In genomic region chr9:110891077-110891828, GRCm38 (mm10) we compare ENCODE assay signal across 17 mouse cellular contexts. TPM values are rescaled to one million over a fixed set of nuclear protein-coding genes. Genes with fewer than 3 reads are reported as not detected.
DNase-seq lines count a peak whose midpoint lies in the region; ATAC-seq and TF ChIP-seq lines count a peak whose summit lies in the region.
"Had no signal": no experiment of that assay in that cellular context is flagged by ENCODE, and none has a peak within 500 bp of the region (broad histone marks: within the 10 kb centered on the region; RNA-seq: fewer than 3 reads in every experiment).

No protein-coding gene starts in this region.

- no peaks in the 10 kb centered on the region for H3K36me3 ChIP-seq in heart, adult 2 months (ENCODE audit: control insufficient read depth, insufficient read depth, low read length)
- no peaks in the 10 kb centered on the region; the same call in 1 of the 2 replicates for H3K36me3 ChIP-seq in lung, embryonic 15.5 days
- no peaks in the 10 kb centered on the region for H3K36me3 ChIP-seq in kidney, postnatal 0 days (ENCODE audit: insufficient read depth, low read length)

- no peaks in the 10 kb centered on the region for H3K27me3 ChIP-seq in heart, adult 2 months (ENCODE audit: control insufficient read depth, insufficient read depth, low read length)
- no peaks in the 10 kb centered on the region for H3K27me3 ChIP-seq in lung, embryonic 15.5 days
- H3K27me3 ChIP-seq in kidney, postnatal 0 days (ENCODE audit: insufficient read depth, low read length), result no peaks in the 10 kb centered on the region

- ATAC-seq in lung, embryonic 15.5 days (ENCODE audit: borderline replicate concordance, extremely low read depth, low FRiP score, low TSS enrichment), result peak; percentile 12; the same call in 1 of the 2 replicates
- ATAC-seq in kidney, postnatal 0 days (replicated peaks; ENCODE audit: low FRiP score, low read depth), result no peak

- H3K27ac ChIP-seq in heart, adult 2 months, result peak overlapping the region; percentile 43
- no peak overlapping the region for H3K27ac ChIP-seq in lung, embryonic 15.5 days
- no peak overlapping the region for H3K27ac ChIP-seq in kidney, postnatal 0 days
- H3K27ac ChIP-seq: liver, embryonic 14.5 days had no signal

- H3K79me2 ChIP-seq in heart, adult 2 months (replicated peaks; ENCODE audit: control insufficient read depth, insufficient read depth, low read length), result no peaks in the 10 kb centered on the region

- no peak overlapping the region for H3K9ac ChIP-seq in heart, adult 2 months (ENCODE audit: low read depth, low read length)
- H3K9ac ChIP-seq in lung, embryonic 15.5 days, result no peak overlapping the region
- no peak overlapping the region for H3K9ac ChIP-seq in kidney, postnatal 0 days (ENCODE audit: low read depth, low read length)
- H3K9ac ChIP-seq: liver, embryonic 14.5 days had no signal

- no peak overlapping the region for H3K4me2 ChIP-seq in lung, embryonic 15.5 days
- H3K4me2 ChIP-seq in kidney, postnatal 0 days (ENCODE audit: low read length), result no peak overlapping the region

- no peak for DNase-seq in heart, adult 2 months
- no peak for DNase-seq in heart, adult 9 months (ENCODE audit: low spot score in 2 of 2)
- no peak for DNase-seq in lung, adult 2 months
- peak; percentile 32 for DNase-seq in kidney, postnatal 0 days (ENCODE audit: low spot score)
- DNase-seq in lung, postnatal 36 days, result peak; percentile 44
- no peak for DNase-seq in B cell, adult 2 months
- no peak for DNase-seq in frontal cortex, adult 2 months (ENCODE audit: extremely low spot score in 1 of 2, low spot score in 1 of 2)
- DNase-seq: cerebellum, adult 2 months; embryo, embryonic 11 days; heart, postnatal 4 days had no signal

- no peak for TF ChIP-seq EP300 in heart, adult 2 months (IDR thresholded peaks at IDR 0.05; ENCODE audit: insufficient read depth, low read depth, low read length)

- peaks cover 10% of the 10 kb centered on the region for H3K4me1 ChIP-seq in heart, adult 2 months (ENCODE audit: control insufficient read depth, insufficient read depth, low read length)
- H3K4me1 ChIP-seq in lung, embryonic 15.5 days, result 0 out of 2 replicates have a peak, but pooled peaks cover 11% of the 10 kb centered on the region
- H3K4me1 ChIP-seq in lung, adult 2 months (ENCODE audit: control insufficient read depth, insufficient read depth, low read length), result peaks cover 12% of the 10 kb centered on the region
- H3K4me1 ChIP-seq in kidney, postnatal 0 days (replicated peaks; ENCODE audit: insufficient read depth, low read length), result peaks cover 2% of the 10 kb centered on the region

- no peak overlapping the region for H3K4me3 ChIP-seq in heart, adult 2 months
- H3K4me3 ChIP-seq in lung, embryonic 15.5 days, result no peak overlapping the region
- no peak overlapping the region for H3K4me3 ChIP-seq in lung, adult 2 months (replicated peaks; ENCODE audit: extremely low read depth, low read depth, low read length)
- H3K4me3 ChIP-seq in kidney, postnatal 0 days (replicated peaks; ENCODE audit: low read depth, low read length), result no peak overlapping the region

- H3K9me3 ChIP-seq in lung, embryonic 15.5 days, result no peaks in the 10 kb centered on the region
- no peaks in the 10 kb centered on the region for H3K9me3 ChIP-seq in kidney, postnatal 0 days (replicated peaks; ENCODE audit: low read length)

- 60% methylated on average over 12 of the region's 12 CpGs for WGBS in heart, adult 2 months
- WGBS in lung, embryonic 15.5 days, result 75% methylated on average over 12 of the region's 12 CpGs
- 56% methylated on average over 12 of the region's 12 CpGs for WGBS in lung, adult 2 months
- WGBS in kidney, postnatal 0 days, result 65% methylated on average over 12 of the region's 12 CpGs

- intact Hi-C loops in heart, adult 2 months (cut with DNase I), result no loop called here

- no peak for TF ChIP-seq POLR2A in heart, adult 2 months (IDR thresholded peaks at IDR 0.05; ENCODE audit: insufficient read depth, low read depth, low read length)
- TF ChIP-seq POLR2A in lung, adult 2 months (IDR thresholded peaks at IDR 0.05; ENCODE audit: borderline replicate concordance, extremely low read depth, low read depth, low read length), result no peak

- no peak for TF ChIP-seq CTCF in heart, adult 2 months (IDR thresholded peaks at IDR 0.05)
- no peak for TF ChIP-seq CTCF in lung, adult 2 months (IDR thresholded peaks at IDR 0.05; ENCODE audit: insufficient read depth, low read length)
- no peak for TF ChIP-seq CTCF in kidney, postnatal 0 days (IDR thresholded peaks at IDR 0.05; ENCODE audit: low read depth)

RNA-seq across cellular contexts. Expression of gene Tmie, which starts 11.3 kb away (rescaled TPM):
- total RNA-seq in heart, adult 2 months (2021), result 1 to 10 TPM; 1.3 to 1.7 TPM
- polyA plus RNA-seq in heart, adult 2 months (2012; rRNA removed), result 1.00 and 1.1 TPM in 2 replicates
- 1.1 and 1.3 TPM in 2 replicates for polyA plus RNA-seq in lung, embryonic 15.5 days (2015; fragmentation: Nextera tagmentation; extraction: Ambion mirVana)
- polyA plus RNA-seq in lung, adult 2 months (2012; rRNA removed), result 4.1 and 4.3 TPM in 2 replicates
- polyA plus RNA-seq in kidney, postnatal 0 days (2015; fragmentation: Nextera tagmentation; extraction: Ambion mirVana), result 2.3 and 2.9 TPM in 2 replicates
- 2.2 and 2.5 TPM in 2 replicates for polyA plus RNA-seq in frontal cortex, adult 2 months (2012; rRNA removed)

RNA-seq across cellular contexts. Expression of gene Als2cl, which starts 11.6 kb away (rescaled TPM):
- total RNA-seq in heart, adult 2 months (2021), result 10 to 100 TPM; 13.7 to 14.2 TPM
- 25.7 and 25.9 TPM in 2 replicates for polyA plus RNA-seq in heart, adult 2 months (2012; rRNA removed)
- 5.9 and 8.7 TPM in 2 replicates for polyA plus RNA-seq in lung, embryonic 15.5 days (2015; fragmentation: Nextera tagmentation; extraction: Ambion mirVana)
- polyA plus RNA-seq in lung, adult 2 months (2012; rRNA removed), result 118 and 120 TPM in 2 replicates
- polyA plus RNA-seq in kidney, postnatal 0 days (2015; fragmentation: Nextera tagmentation; extraction: Ambion mirVana), result 4.1 and 5.3 TPM in 2 replicates
- polyA plus RNA-seq in frontal cortex, adult 2 months (2012; rRNA removed), result 7.9 and 8.3 TPM in 2 replicates

RNA-seq across cellular contexts. Expression of gene Fam240a, which starts 25.4 kb away (rescaled TPM):
- total RNA-seq in heart, adult 2 months (2021), result not detected
- not detected in 2 replicates for polyA plus RNA-seq in heart, adult 2 months (2012; rRNA removed)
- not detected in 2 replicates for polyA plus RNA-seq in lung, embryonic 15.5 days (2015; fragmentation: Nextera tagmentation; extraction: Ambion mirVana)
- not detected in 2 replicates for polyA plus RNA-seq in lung, adult 2 months (2012; rRNA removed)
- not detected in 2 replicates for polyA plus RNA-seq in kidney, postnatal 0 days (2015; fragmentation: Nextera tagmentation; extraction: Ambion mirVana)
- polyA plus RNA-seq in frontal cortex, adult 2 months (2012; rRNA removed), result not detected in 2 replicates
- total RNA-seq: heart, adult 18-20 months; heart, postnatal 4 days; layer of hippocampus, postnatal 10 days; left cerebral cortex, postnatal 36 days had no signal
- polyA plus RNA-seq: brain, embryonic 14.5 days; cerebellum, adult 2 months; intestine, embryonic 14.5 days; liver, embryonic 14.5 days had no signal

RNA-seq across cellular contexts. Expression of gene Prss50, which starts 33.5 kb away (rescaled TPM):
- total RNA-seq in heart, adult 2 months (2021), result not detected
- polyA plus RNA-seq in heart, adult 2 months (2012; rRNA removed), result not detected in 2 replicates
- 0.14 TPM in 1 of 2 replicates, not detected in the other for polyA plus RNA-seq in lung, embryonic 15.5 days (2015; fragmentation: Nextera tagmentation; extraction: Ambion mirVana)
- 0.10 TPM in 1 of 2 replicates, not detected in the other for polyA plus RNA-seq in lung, adult 2 months (2012; rRNA removed)
- 0.27 and 0.33 TPM in 2 replicates for polyA plus RNA-seq in kidney, postnatal 0 days (2015; fragmentation: Nextera tagmentation; extraction: Ambion mirVana)
- polyA plus RNA-seq in frontal cortex, adult 2 months (2012; rRNA removed), result 0.65 and 0.86 TPM in 2 replicates
- total RNA-seq: heart, adult 18-20 months; heart, postnatal 4 days had no signal

RNA-seq across cellular contexts. Expression of gene Prss46, which starts 46.9 kb away (rescaled TPM):
- total RNA-seq in heart, adult 2 months (2021), result not detected
- polyA plus RNA-seq in heart, adult 2 months (2012; rRNA removed), result 0.18 TPM in 1 of 2 replicates, not detected in the other
- polyA plus RNA-seq in lung, embryonic 15.5 days (2015; fragmentation: Nextera tagmentation; extraction: Ambion mirVana), result not detected in 2 replicates
- polyA plus RNA-seq in lung, adult 2 months (2012; rRNA removed), result not detected in 2 replicates
- not detected in 2 replicates for polyA plus RNA-seq in kidney, postnatal 0 days (2015; fragmentation: Nextera tagmentation; extraction: Ambion mirVana)
- polyA plus RNA-seq in frontal cortex, adult 2 months (2012; rRNA removed), result not detected in 2 replicates
- total RNA-seq: heart, adult 18-20 months; heart, postnatal 4 days; left cerebral cortex, postnatal 36 days had no signal
- polyA plus RNA-seq: brain, embryonic 14.5 days; cerebellum, adult 2 months; intestine, embryonic 14.5 days; liver, embryonic 14.5 days had no signal

Comparison
In these comparisons a context has a peak if more than half of its experiments do, and no peak if none do; other contexts are left out.
1. DNase-seq: peak in kidney, postnatal 0 days (single experiment) and lung, postnatal 36 days (single experiment); none in heart, adult 2 months (0 of 2), heart, adult 9 months (0 of 2), lung, adult 2 months (single experiment), B cell, adult 2 months (0 of 2) and frontal cortex, adult 2 months (0 of 2).